Mouse (Mus musculus): ENCODE measurements around the gene Slc35f4. TPM values are rescaled to one million over a fixed set of nuclear protein-coding genes. Genes with fewer than 3 reads are reported as not detected.

The Slc35f4 gene
- not detected in 2 replicates for polyA plus RNA-seq (2015; fragmentation: Nextera tagmentation; extraction: Ambion mirVana)

GRCm38 (mm10) chr14:49525931-49526291 lies at the start of gene Slc35f4:
Gene Slc35f4, minus strand, starts transcription at chr14:49526046.

Small RNA genes lying within 50 kb of the gene (microRNA-seq; reads per million reads assigned to microRNA genes)
- gene Gm22949, result 0 reads per million in 2 experiments
